Mouse (Mus musculus) embryonic fibroblast, embryonic 13.5 days (primary cell): ENCODE measurements around the gene Gria1.

Source experiments
- CTCF ChIP-seq: IDR thresholded peaks from 2 replicates; pipeline ENCODE4 v1.5.1; 2011; ENCODE audit warnings: mild to moderate bottlenecking, control low read depth, low read length, moderate library complexity, borderline replicate concordance; ENCODE audit not compliant: insufficient read depth
- POLR2A ChIP-seq: IDR thresholded peaks from 2 replicates; pipeline ENCODE4 v1.6.1; 2011; ENCODE audit warnings: low read depth, mild to moderate bottlenecking, control low read depth, low read length, moderate library complexity

- TF ChIP-seq CTCF (no peak), POLR2A (no peak)
These were observed 211.8 kb downstream of the Gria1 start for GRCm38 (mm10) chr11:57222797-57223569.
